Mouse (Mus musculus): ENCODE data around the gene Fam102b. TPM values are rescaled to one million over a fixed set of nuclear protein-coding genes. Genes with fewer than 3 reads are reported as not detected.

The Fam102b gene
- polyA plus RNA-seq, 1 experiment from 2014 or later: 12.6 TPM

DNA sequence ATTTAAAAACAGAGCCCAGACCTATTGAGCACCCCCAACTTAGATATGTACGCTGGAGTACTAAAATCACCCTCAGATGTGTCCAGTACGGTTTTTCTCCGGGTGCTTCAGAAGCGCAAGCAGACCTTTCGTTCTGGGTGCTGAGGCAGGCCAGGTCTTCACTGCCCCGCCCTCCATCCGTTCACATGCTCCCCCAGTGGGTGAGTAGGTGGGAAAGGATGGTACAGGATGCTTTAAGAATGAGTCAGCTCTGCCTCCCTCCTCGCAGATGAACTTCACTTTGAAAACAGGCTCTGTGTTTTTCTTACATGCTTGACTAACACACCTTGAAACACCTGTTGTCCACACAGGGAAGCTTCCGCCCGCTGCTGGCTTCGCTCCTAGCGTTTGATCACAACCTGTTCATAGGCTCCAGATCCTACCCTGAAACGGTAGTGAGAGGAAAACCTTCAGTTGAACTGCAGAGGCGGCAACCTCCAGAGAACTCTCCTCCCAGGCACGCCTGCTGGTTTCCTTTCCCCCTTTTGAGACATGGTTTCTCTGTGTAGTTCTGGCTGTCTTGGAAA lies 52.4 kb downstream of the Fam102b start:
- Histone ChIP-seq H3K9me3 (ENCODE audit: control insufficient read depth, low read length) (0 out of 2 replicates have a peak, but pooled peaks cover 2% of the 10 kb centered on the region), H3K9ac (ENCODE audit: low read depth, low read length) (no peak overlapping the region), H3K27ac (ENCODE audit: low read depth, low read length) (no peak overlapping the region), H3K27me3 (replicated peaks; ENCODE audit: control insufficient read depth, insufficient read depth, low read length) (no peaks in the 10 kb centered on the region), H3K4me2 (ENCODE audit: low read length) (no peak overlapping the region), H3K4me3 (ENCODE audit: low read length) (no peak overlapping the region), H3K4me1 (ENCODE audit: control insufficient read depth, insufficient read depth, low read depth, low read length) (no peaks in the 10 kb centered on the region), H3K36me3 (ENCODE audit: control insufficient read depth, insufficient read depth, low read length) (peaks cover 39% of the 10 kb centered on the region)
- 90% methylated on average over 15 of the region's 15 CpGs for WGBS
- no peak for ATAC-seq

DNA sequence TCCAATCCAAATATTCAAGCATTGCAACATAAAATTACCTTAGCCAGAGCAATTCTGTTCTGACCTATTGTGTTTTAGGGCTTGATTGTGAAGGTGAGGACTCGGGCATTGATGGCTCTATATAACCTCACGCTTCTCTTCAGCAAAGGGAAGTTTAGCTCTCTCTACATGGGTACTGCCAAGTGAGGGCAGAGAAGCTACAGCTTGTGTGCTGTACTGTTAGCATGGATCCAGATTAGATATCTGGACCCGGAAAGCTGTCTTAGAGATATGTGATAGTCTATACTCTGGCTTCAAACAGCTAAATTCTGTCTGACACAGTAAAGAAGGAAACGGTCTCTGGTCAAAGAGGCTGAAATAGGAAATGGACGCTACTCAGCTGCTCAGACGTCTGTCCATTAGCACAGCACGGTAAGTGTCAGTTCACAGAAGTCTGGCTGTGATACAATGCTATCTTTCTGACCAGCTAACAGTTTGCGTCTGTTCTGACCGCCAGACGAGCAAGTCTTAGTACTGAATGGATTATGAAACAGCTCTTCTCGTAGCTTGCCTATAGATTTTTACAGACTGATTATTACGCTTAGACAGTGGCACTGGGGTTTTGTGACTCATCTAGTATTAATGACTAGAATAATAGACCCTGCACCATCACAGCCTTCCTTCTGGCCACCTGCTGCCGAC lies 53.3 kb downstream of the Fam102b start:
- no peak for ATAC-seq
- Histone ChIP-seq H3K9me3 (ENCODE audit: control insufficient read depth, low read length) (0 out of 2 replicates have a peak, but pooled peaks cover 2% of the 10 kb centered on the region), H3K9ac (ENCODE audit: low read depth, low read length) (no peak overlapping the region), H3K4me1 (ENCODE audit: control insufficient read depth, insufficient read depth, low read depth, low read length) (no peaks in the 10 kb centered on the region), H3K27ac (ENCODE audit: low read depth, low read length) (no peak overlapping the region), H3K27me3 (replicated peaks; ENCODE audit: control insufficient read depth, insufficient read depth, low read length) (no peaks in the 10 kb centered on the region), H3K36me3 (ENCODE audit: control insufficient read depth, insufficient read depth, low read length) (peaks cover 31% of the 10 kb centered on the region), H3K4me2 (ENCODE audit: low read length) (no peak overlapping the region), H3K4me3 (ENCODE audit: low read length) (no peak overlapping the region)
- 81% methylated on average over 13 of the region's 13 CpGs for WGBS

DNA sequence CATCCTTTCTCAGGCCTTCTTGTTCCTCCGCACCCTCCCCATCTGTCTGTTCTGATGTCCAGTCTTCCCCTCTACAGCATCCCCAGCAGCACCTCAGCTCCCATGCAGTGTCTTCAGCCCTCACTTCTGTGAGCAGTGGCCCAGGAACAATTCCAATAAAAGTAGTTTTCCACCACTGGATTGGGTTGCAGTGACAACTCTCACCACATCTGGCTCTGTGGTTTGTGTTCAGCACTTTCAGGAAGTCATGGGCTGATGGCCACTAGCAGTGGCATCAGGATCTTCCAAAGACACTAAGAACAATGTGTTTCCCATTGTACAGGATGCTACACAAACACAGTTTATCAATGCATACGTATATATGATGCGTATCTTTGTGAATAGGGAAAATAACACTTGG lies 61.4 kb downstream of the Fam102b start:
- Histone ChIP-seq H3K27ac (ENCODE audit: low read depth, low read length) (no peak overlapping the region), H3K4me3 (ENCODE audit: low read length) (no peak overlapping the region), H3K4me2 (ENCODE audit: low read length) (no peak overlapping the region), H3K9me3 (ENCODE audit: control insufficient read depth, low read length) (no peaks in the 10 kb centered on the region), H3K27me3 (replicated peaks; ENCODE audit: control insufficient read depth, insufficient read depth, low read length) (no peaks in the 10 kb centered on the region), H3K36me3 (ENCODE audit: control insufficient read depth, insufficient read depth, low read length) (no peaks in the 10 kb centered on the region), H3K4me1 (ENCODE audit: control insufficient read depth, insufficient read depth, low read depth, low read length) (peaks cover 8% of the 10 kb centered on the region; the same call in 1 of the 2 replicates), H3K9ac (ENCODE audit: low read depth, low read length) (no peak overlapping the region)
- 93% methylated on average over 3 of the region's 3 CpGs for WGBS
- no peak for ATAC-seq

DNA sequence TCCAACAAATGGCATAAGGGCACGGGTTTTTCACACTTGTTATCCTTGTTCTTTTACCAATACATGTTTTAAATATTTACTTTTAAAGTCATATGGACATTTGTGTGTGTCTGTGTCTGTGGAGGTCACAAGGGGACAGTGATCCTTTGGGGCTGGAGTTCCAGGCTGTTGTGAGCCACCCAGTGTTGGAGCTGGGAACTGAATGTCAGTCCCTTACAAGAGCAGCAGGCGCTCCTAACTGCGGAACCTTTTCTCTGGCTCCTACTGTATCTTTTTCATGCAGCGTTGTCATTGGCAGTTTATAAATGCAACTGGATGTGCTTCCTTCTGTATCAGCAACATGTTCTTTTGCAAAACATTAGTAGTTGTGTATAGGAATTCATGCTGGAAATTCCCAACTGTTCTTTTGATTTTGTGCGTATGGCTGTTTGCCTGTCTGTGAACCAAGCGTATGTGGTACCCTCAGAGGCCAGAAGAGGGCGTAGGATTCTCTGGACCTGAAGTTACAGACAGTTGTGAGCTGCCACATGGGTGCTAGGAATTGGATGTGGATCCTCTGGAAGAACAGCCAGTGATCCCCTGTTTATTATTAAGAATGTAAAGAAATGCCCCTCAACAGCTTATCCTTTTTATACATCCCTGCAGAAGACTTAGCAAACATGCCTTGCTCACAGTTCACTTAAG lies 62.9 kb downstream of the Fam102b start:
- no peak overlapping the region for H3K4me2 ChIP-seq (ENCODE audit: low read length)
- peaks cover 10% of the 10 kb centered on the region; the same call in 1 of the 2 replicates for H3K4me1 ChIP-seq (ENCODE audit: control insufficient read depth, insufficient read depth, low read depth, low read length)
- no peaks in the 10 kb centered on the region for H3K27me3 ChIP-seq (replicated peaks; ENCODE audit: control insufficient read depth, insufficient read depth, low read length)
- no peak for ATAC-seq
- 76% methylated on average over 7 of the region's 7 CpGs for WGBS
- no peaks in the 10 kb centered on the region for H3K9me3 ChIP-seq (ENCODE audit: control insufficient read depth, low read length)
- no peak overlapping the region for H3K4me3 ChIP-seq (ENCODE audit: low read length)
- H3K36me3 ChIP-seq (ENCODE audit: control insufficient read depth, insufficient read depth, low read length): no peaks in the 10 kb centered on the region
- H3K27ac ChIP-seq (ENCODE audit: low read depth, low read length): no peak overlapping the region
- no peak overlapping the region for H3K9ac ChIP-seq (ENCODE audit: low read depth, low read length)

DNA sequence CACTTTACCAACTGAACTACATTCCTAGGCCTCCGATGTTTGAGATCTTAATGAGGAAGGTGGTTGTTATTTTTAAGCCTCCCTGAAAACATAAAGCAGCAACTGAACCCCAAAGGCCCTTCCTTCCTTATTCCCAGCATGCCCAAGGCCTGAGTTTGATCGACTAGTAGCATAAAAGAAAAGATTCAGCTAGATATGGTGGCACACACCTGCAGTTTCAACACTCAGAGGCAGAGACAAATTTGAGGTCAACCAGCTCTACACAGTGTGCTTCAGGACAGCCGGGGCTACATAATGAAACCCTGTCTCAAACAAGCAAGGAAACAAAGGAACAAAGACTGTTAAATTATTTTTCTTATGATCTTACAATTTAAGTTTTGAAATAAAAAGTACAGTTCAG lies 63.6 kb downstream of the Fam102b start:
- H3K4me2 ChIP-seq (ENCODE audit: low read length): no peak overlapping the region
- H3K4me3 ChIP-seq (ENCODE audit: low read length): no peak overlapping the region
- peaks cover 10% of the 10 kb centered on the region; the same call in 1 of the 2 replicates for H3K4me1 ChIP-seq (ENCODE audit: control insufficient read depth, insufficient read depth, low read depth, low read length)
- ATAC-seq: no peak
- H3K36me3 ChIP-seq (ENCODE audit: control insufficient read depth, insufficient read depth, low read length): no peaks in the 10 kb centered on the region
- no peaks in the 10 kb centered on the region for H3K9me3 ChIP-seq (ENCODE audit: control insufficient read depth, low read length)
- no peak overlapping the region for H3K9ac ChIP-seq (ENCODE audit: low read depth, low read length)
- H3K27me3 ChIP-seq (replicated peaks; ENCODE audit: control insufficient read depth, insufficient read depth, low read length): no peaks in the 10 kb centered on the region
- WGBS: 82% methylated on average over 3 of the region's 3 CpGs
- no peak overlapping the region for H3K27ac ChIP-seq (ENCODE audit: low read depth, low read length)

DNA sequence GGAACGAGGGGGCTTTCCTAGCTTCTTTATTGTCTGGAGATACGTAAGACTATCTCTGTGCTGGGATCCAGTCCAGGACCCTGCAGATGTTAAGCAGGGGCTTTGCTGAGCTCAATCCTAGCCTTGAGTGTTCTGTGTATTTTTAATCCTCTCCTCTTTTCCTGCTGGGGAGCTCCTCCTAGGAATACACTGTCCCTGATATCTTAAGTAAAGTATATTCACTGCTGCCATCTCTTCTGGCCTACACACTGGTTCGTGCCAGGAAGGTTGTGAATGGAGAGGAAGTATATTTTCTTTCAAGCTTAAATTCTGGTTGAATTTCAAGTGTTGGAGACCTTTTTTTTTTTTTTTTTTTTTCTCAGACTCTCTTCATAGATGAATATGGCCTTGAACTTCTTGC lies 64.1 kb downstream of the Fam102b start:
- H3K27ac ChIP-seq (ENCODE audit: low read depth, low read length): no peak overlapping the region
- H3K27me3 ChIP-seq (replicated peaks; ENCODE audit: control insufficient read depth, insufficient read depth, low read length): no peaks in the 10 kb centered on the region
- H3K4me2 ChIP-seq (ENCODE audit: low read length): no peak overlapping the region
- H3K4me3 ChIP-seq (ENCODE audit: low read length): no peak overlapping the region
- no peak for ATAC-seq
- H3K4me1 ChIP-seq (ENCODE audit: control insufficient read depth, insufficient read depth, low read depth, low read length): peaks cover 10% of the 10 kb centered on the region; the same call in 1 of the 2 replicates
- no peak overlapping the region for H3K9ac ChIP-seq (ENCODE audit: low read depth, low read length)
- no peaks in the 10 kb centered on the region for H3K9me3 ChIP-seq (ENCODE audit: control insufficient read depth, low read length)
- H3K36me3 ChIP-seq (ENCODE audit: control insufficient read depth, insufficient read depth, low read length): no peaks in the 10 kb centered on the region
- 83% methylated on average over 3 of the region's 3 CpGs for WGBS

DNA sequence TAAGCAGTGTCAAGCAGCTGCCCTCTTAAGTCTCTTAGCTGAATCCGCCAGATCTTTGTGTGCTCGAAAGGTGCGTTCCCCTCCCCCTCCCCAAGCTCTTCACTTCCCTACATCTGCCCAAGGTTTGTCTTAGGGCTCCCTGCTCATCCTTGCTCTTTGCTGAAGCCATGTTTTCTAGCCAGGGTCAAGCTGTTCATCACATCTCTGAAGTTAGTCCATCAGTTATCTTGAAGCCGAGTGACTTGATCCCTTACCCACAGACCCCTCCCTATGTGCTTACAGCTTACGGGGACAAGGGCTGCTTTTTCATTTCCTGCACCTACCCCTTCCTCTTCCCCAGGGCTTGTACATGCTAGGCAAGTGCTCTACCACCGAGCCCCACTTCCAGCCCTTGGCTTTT lies 65.8 kb downstream of the Fam102b start:
- peak overlapping the region; percentile 51 for H3K9ac ChIP-seq (ENCODE audit: low read depth, low read length)

DNA sequence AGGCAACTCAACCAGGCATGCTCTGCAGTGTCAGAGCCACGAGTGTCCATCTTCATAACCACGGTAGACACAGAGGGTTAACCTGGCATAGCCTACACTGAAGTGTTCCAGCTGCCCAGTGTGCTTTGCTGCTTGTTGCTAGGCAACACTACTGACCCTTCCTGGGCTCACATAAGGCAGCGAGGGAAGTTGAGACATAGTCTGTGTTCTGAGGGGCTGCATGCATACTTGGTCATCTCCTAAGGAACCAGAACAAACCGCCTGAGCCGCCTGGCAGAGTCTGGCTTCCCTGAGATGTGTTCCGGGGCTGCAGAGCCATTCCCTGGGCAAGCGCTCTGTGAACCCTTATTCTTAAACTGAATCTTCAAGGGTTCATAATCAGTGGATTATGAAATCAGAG lies 66.2 kb downstream of the Fam102b start:
- 9% methylated on average over 7 of the region's 7 CpGs for WGBS
- ATAC-seq: peak; percentile 98
- peak overlapping the region; percentile 51 for H3K9ac ChIP-seq (ENCODE audit: low read depth, low read length)

More for the DNA sequence above, 65.8 kb downstream of the Fam102b start:
- ATAC-seq: peak; percentile 66
- peak overlapping the region; percentile 53 for H3K4me2 ChIP-seq (ENCODE audit: low read length)
- no peaks in the 10 kb centered on the region for H3K9me3 ChIP-seq (ENCODE audit: control insufficient read depth, low read length)
- H3K27me3 ChIP-seq (replicated peaks; ENCODE audit: control insufficient read depth, insufficient read depth, low read length): no peaks in the 10 kb centered on the region
- H3K27ac ChIP-seq (ENCODE audit: low read depth, low read length): peak overlapping the region; percentile 78
- no peaks in the 10 kb centered on the region for H3K36me3 ChIP-seq (ENCODE audit: control insufficient read depth, insufficient read depth, low read length)
- 17% methylated on average over 6 of the region's 6 CpGs for WGBS
- H3K4me1 ChIP-seq (ENCODE audit: control insufficient read depth, insufficient read depth, low read depth, low read length): peaks cover 10% of the 10 kb centered on the region; the same call in 1 of the 2 replicates
- H3K4me3 ChIP-seq (ENCODE audit: low read length): peak overlapping the region; percentile 20

DNA sequence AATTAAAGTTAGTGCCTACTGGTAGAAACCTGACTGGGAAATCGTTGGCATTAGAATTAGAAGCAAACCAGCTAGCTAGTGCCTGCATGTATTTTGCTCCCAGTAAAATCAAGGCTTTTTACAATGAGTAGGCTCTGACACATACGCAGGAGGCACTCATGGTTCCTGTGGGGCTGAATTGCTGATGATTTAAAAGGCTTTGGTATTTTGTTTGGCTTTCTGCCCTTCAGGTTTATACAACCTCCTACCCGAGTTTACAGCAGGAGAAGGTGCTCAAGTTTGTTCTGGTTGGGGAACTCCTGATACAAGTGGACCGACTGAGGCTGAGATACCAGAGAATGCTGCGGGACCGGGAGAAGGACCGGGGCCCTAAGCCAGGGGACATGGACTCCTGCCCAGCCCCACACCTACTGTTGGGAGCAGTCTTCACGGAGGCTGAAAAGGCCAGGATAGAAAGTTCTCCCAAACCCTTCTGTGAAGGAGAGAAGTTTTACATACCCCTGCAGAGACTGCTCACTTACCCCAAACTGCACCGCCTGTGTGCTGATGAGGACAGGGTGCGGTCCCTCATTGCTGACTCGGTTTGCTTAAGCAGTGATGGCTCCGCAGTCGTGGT lies 67.6 kb downstream of the Fam102b start:
- H3K27me3 ChIP-seq (replicated peaks; ENCODE audit: control insufficient read depth, insufficient read depth, low read length): no peaks in the 10 kb centered on the region
- no peak overlapping the region for H3K4me3 ChIP-seq (ENCODE audit: low read length)
- no peak overlapping the region for H3K27ac ChIP-seq (ENCODE audit: low read depth, low read length)
- H3K4me1 ChIP-seq (ENCODE audit: control insufficient read depth, insufficient read depth, low read depth, low read length): peaks cover 10% of the 10 kb centered on the region; the same call in 1 of the 2 replicates
- ATAC-seq: no peak
- H3K4me2 ChIP-seq (ENCODE audit: low read length): no peak overlapping the region
- WGBS: 74% methylated on average over 13 of the region's 13 CpGs
- no peaks in the 10 kb centered on the region for H3K9me3 ChIP-seq (ENCODE audit: control insufficient read depth, low read length)
- H3K36me3 ChIP-seq (ENCODE audit: control insufficient read depth, insufficient read depth, low read length): no peaks in the 10 kb centered on the region
- H3K9ac ChIP-seq (ENCODE audit: low read depth, low read length): no peak overlapping the region

More for the DNA sequence above, 66.2 kb downstream of the Fam102b start:
- peaks cover 10% of the 10 kb centered on the region; the same call in 1 of the 2 replicates for H3K4me1 ChIP-seq (ENCODE audit: control insufficient read depth, insufficient read depth, low read depth, low read length)
- peak overlapping the region; percentile 78 for H3K27ac ChIP-seq (ENCODE audit: low read depth, low read length)
- H3K4me2 ChIP-seq (ENCODE audit: low read length): peak overlapping the region; percentile 53
- peak overlapping the region; percentile 20 for H3K4me3 ChIP-seq (ENCODE audit: low read length)
- no peaks in the 10 kb centered on the region for H3K36me3 ChIP-seq (ENCODE audit: control insufficient read depth, insufficient read depth, low read length)
- H3K27me3 ChIP-seq (replicated peaks; ENCODE audit: control insufficient read depth, insufficient read depth, low read length): no peaks in the 10 kb centered on the region
- H3K9me3 ChIP-seq (ENCODE audit: control insufficient read depth, low read length): no peaks in the 10 kb centered on the region

Measured in hindbrain, embryonic 16.5 days (tissue).